Mouse (Mus musculus) lung, embryonic 14.5 days (tissue): Measurements from ENCODE around the gene Lsm4. TPM values are rescaled to one million over a fixed set of nuclear protein-coding genes. Genes with fewer than 3 reads are reported as not detected.

Experiments used
- ATAC-seq: fragments of 200-750 bp; cut with Nextera tagmentation; 2 replicates; pipeline ENCODE4 v1.8.0; 2017; ENCODE audit warnings: mild to moderate bottlenecking, moderate TSS enrichment, moderate library complexity; ENCODE audit not compliant: insufficient read depth
- DNase-seq: peaks from one replicate; pipeline ENCODE4 v3.0.0-alpha.2; 2015
- H3K27ac ChIP-seq: fragments of 300-500 bp; sonication (generic); 2 replicates; pipeline ENCODE4 v1.5.1; 2014; ENCODE audit warnings: low read depth, mild to moderate bottlenecking, moderate library complexity
- H3K27me3 ChIP-seq: fragments of 300-500 bp; sonication (generic); 2 replicates; pipeline ENCODE4 v1.6.1; 2014; ENCODE audit warnings: low read length, control low read depth; ENCODE audit not compliant: insufficient read depth
- H3K36me3 ChIP-seq: fragments of 300-500 bp; sonication (generic); 2 replicates; pipeline ENCODE4 v1.6.1; 2014; ENCODE audit warnings: control low read depth; ENCODE audit not compliant: insufficient read depth
- H3K4me1 ChIP-seq: fragments of 300-500 bp; sonication (generic); 2 replicates; pipeline ENCODE4 v1.6.1; 2014; ENCODE audit warnings: antibody characterized with exemption, control low read depth; ENCODE audit not compliant: insufficient read depth
- H3K4me2 ChIP-seq: fragments of 300-500 bp; sonication (generic); 2 replicates; pipeline ENCODE4 v1.6.1; 2014; ENCODE audit warnings: mild to moderate bottlenecking
- H3K4me3 ChIP-seq: fragments of 300-500 bp; sonication (generic); 2 replicates; pipeline ENCODE4 v1.5.1; 2014; ENCODE audit warnings: low read depth, low read length
- H3K9ac ChIP-seq: fragments of 300-500 bp; sonication (generic); 2 replicates; pipeline ENCODE4 v1.6.1; 2014
- H3K9me3 ChIP-seq: fragments of 300-500 bp; sonication (generic); 2 replicates; pipeline ENCODE4 v1.6.1; 2016; ENCODE audit warnings: low read depth, low read length, control low read depth
- CTCF ChIP-seq: IDR thresholded peaks from 2 replicates; pipeline ENCODE4 v1.5.1; 2016; ENCODE audit warnings: antibody characterized with exemption, low read depth
- WGBS: fragments of 180-500 bp; shearing (Covaris S2); extraction: QIAGEN DNeasy Blood & Tissue Kit; methylation state at CpG from one replicate; pipeline ENCODE4 v1.1.7; 2014; 5-methylcytosine and 5-hydroxymethylcytosine counted together
- polyA plus RNA-seq: library from polyadenylated mRNA; unstranded; fragments of >200 nt; fragmentation: Nextera tagmentation; extraction: Ambion mirVana; gene quantifications from 2 replicates; pipeline ENCODE4 v1.2.1, GENCODE M21; 2014

Gene Lsm4
- polyA plus RNA-seq, 1 experiment from 2014 or later: 327 TPM

- TF ChIP-seq CTCF: no peak
- ATAC-seq: no peak
- no peak for DNase-seq
- no peaks in the 10 kb centered on the region for H3K27me3 ChIP-seq
- peak overlapping the region; percentile 83; the same call in 1 of the 2 replicates for H3K9ac ChIP-seq
- H3K4me1 ChIP-seq: peaks cover 9% of the 10 kb centered on the region
- no peaks in the 10 kb centered on the region for H3K9me3 ChIP-seq
- H3K4me3 ChIP-seq: no peak overlapping the region
- WGBS: 74% methylated on average over 2 of the region's 2 CpGs
- peak overlapping the region; percentile 91; the same call in 1 of the 2 replicates for H3K4me2 ChIP-seq
- H3K27ac ChIP-seq: no peak overlapping the region
- peaks cover 29% of the 10 kb centered on the region for H3K36me3 ChIP-seq
Observed at GRCm38 (mm10) chr8:70657739-70658138, 15.3 kb upstream of the Lsm4 start.

- H3K4me2 ChIP-seq: peak overlapping the region; percentile 91
- peak overlapping the region; percentile 73 for H3K27ac ChIP-seq
- peak overlapping the region; percentile 83 for H3K9ac ChIP-seq
- no peak for TF ChIP-seq CTCF
- peak overlapping the region; percentile 79 for H3K4me3 ChIP-seq
- no peaks in the 10 kb centered on the region for H3K9me3 ChIP-seq
- WGBS: 2% methylated on average over 31 of the region's 31 CpGs
- DNase-seq (no peak), ATAC-seq (peak; percentile 59; the same call in 1 of the 2 replicates)
- peaks cover 9% of the 10 kb centered on the region for H3K4me1 ChIP-seq
- no peaks in the 10 kb centered on the region for H3K27me3 ChIP-seq
- H3K36me3 ChIP-seq: peaks cover 24% of the 10 kb centered on the region
Observed at GRCm38 (mm10) chr8:70658897-70659603, 14.0 kb upstream of the Lsm4 start.

GRCm38 (mm10) chr8:70659604-70660272 is 13.3 kb upstream of the Lsm4 start:
- WGBS: 1% methylated on average over 44 of the region's 44 CpGs

GRCm38 (mm10) chr8:70660273-70660725 is 12.7 kb upstream of the Lsm4 start, which contains the start of gene Pgpep1:
Gene Pgpep1 (minus strand): TSS chr8:70660388.
- peak within 1 kb of the TSS; percentile 79 for H3K4me3 ChIP-seq
- peak within 1 kb of the TSS; percentile 91 for H3K4me2 ChIP-seq
- H3K9ac ChIP-seq: peak within 1 kb of the TSS; percentile 83
- no peak for TF ChIP-seq CTCF
- H3K27me3 ChIP-seq: no peaks in the 10 kb centered on the region
- H3K36me3 ChIP-seq: peaks cover 13% of the 10 kb centered on the region
- H3K9me3 ChIP-seq: no peaks in the 10 kb centered on the region
- peak; percentile 75 for ATAC-seq
- H3K4me1 ChIP-seq: peaks cover 9% of the 10 kb centered on the region
- WGBS: 3% methylated on average over 14 of the region's 14 CpGs
- peak within 1 kb of the TSS; percentile 73 for H3K27ac ChIP-seq
- peak; percentile 79 for DNase-seq

More at GRCm38 (mm10) chr8:70659604-70660272, 13.3 kb upstream of the Lsm4 start:
- ATAC-seq: peak; percentile 97
- peak; percentile 98 for DNase-seq
- peak overlapping the region; percentile 91 for H3K4me2 ChIP-seq
- no peaks in the 10 kb centered on the region for H3K9me3 ChIP-seq
- peak overlapping the region; percentile 79 for H3K4me3 ChIP-seq
- peak overlapping the region; percentile 83 for H3K9ac ChIP-seq
- peaks cover 18% of the 10 kb centered on the region for H3K36me3 ChIP-seq
- H3K27me3 ChIP-seq: no peaks in the 10 kb centered on the region
- peak overlapping the region; percentile 73 for H3K27ac ChIP-seq
- no peak for TF ChIP-seq CTCF
- H3K4me1 ChIP-seq: peaks cover 9% of the 10 kb centered on the region

- no peaks in the 10 kb centered on the region for H3K36me3 ChIP-seq
- no peak overlapping the region for H3K4me3 ChIP-seq
- H3K27ac ChIP-seq: no peak overlapping the region
- no peaks in the 10 kb centered on the region for H3K27me3 ChIP-seq
- H3K9ac ChIP-seq: no peak overlapping the region
- WGBS: 32% methylated on average over 4 of the region's 4 CpGs
- no peaks in the 10 kb centered on the region for H3K9me3 ChIP-seq
- peaks cover 3% of the 10 kb centered on the region for H3K4me1 ChIP-seq
- no peak for ATAC-seq
- no peak overlapping the region for H3K4me2 ChIP-seq
- TF ChIP-seq CTCF: no peak
- DNase-seq: no peak
Observed at GRCm38 (mm10) chr8:70663691-70664090, 9.4 kb upstream of the Lsm4 start.

GRCm38 (mm10) chr8:70664631-70665030 is 8.4 kb upstream of the Lsm4 start:
- Histone ChIP-seq H3K36me3 (no peaks in the 10 kb centered on the region), H3K4me3 (no peak overlapping the region), H3K4me2 (no peak overlapping the region), H3K9ac (no peak overlapping the region), H3K9me3 (no peaks in the 10 kb centered on the region), H3K27ac (no peak overlapping the region), H3K4me1 (no peaks in the 10 kb centered on the region), H3K27me3 (no peaks in the 10 kb centered on the region)
- ATAC-seq: no peak
- 64% methylated on average over 3 of the region's 3 CpGs for WGBS
- no peak for DNase-seq
- TF ChIP-seq CTCF: no peak

GRCm38 (mm10) chr8:70665599-70665998 is 7.4 kb upstream of the Lsm4 start:
- no peak for DNase-seq
- no peaks in the 10 kb centered on the region for H3K36me3 ChIP-seq
- H3K27ac ChIP-seq: no peak overlapping the region

More at GRCm38 (mm10) chr8:70665599-70665998, 7.4 kb upstream of the Lsm4 start:
- Histone ChIP-seq H3K9ac (no peak overlapping the region), H3K27me3 (no peaks in the 10 kb centered on the region), H3K4me3 (no peak overlapping the region), H3K4me1 (no peaks in the 10 kb centered on the region), H3K4me2 (no peak overlapping the region), H3K9me3 (no peaks in the 10 kb centered on the region)
- ATAC-seq: no peak
- no peak for TF ChIP-seq CTCF
- 69% methylated on average over 2 of the region's 2 CpGs for WGBS
